Mouse (Mus musculus) olfactory bulb, adult 2 months (tissue): ENCODE data around the gene Shc4. TPM values are rescaled to one million over a fixed set of nuclear protein-coding genes. Genes with fewer than 3 reads are reported as not detected.

ENCODE experiments used
- H3K27ac ChIP-seq: fragments of 200-500 bp; 2 replicates; pipeline ENCODE4 v1.5.1; 2012; ENCODE audit warnings: low read depth, low read length; ENCODE audit not compliant: insufficient read depth
- H3K4me1 ChIP-seq: fragments of 200-500 bp; 2 replicates; pipeline ENCODE4 v1.6.1; 2012; ENCODE audit warnings: low read length; ENCODE audit not compliant: control insufficient read depth, insufficient read depth
- H3K4me3 ChIP-seq: fragments of 200-500 bp; 2 replicates; pipeline ENCODE4 v1.5.1; 2012; ENCODE audit warnings: mild to moderate bottlenecking, low read depth, low read length, moderate library complexity; ENCODE audit not compliant: insufficient read depth
- CTCF ChIP-seq: fragments of 200-500 bp; IDR thresholded peaks from 2 replicates; pipeline ENCODE4 v1.5.1; 2012; ENCODE audit warnings: low read depth, mild to moderate bottlenecking, low read length, moderate library complexity; ENCODE audit not compliant: insufficient read depth
- POLR2A ChIP-seq: fragments of 200-500 bp; IDR thresholded peaks from 2 replicates; pipeline ENCODE4 v1.6.1; 2012; ENCODE audit warnings: mild to moderate bottlenecking, low read depth, low read length, moderate library complexity; ENCODE audit not compliant: insufficient read depth
- WGBS: fragments of 180-500 bp; shearing (Covaris S2); methylation state at CpG from one replicate; pipeline ENCODE4 v1.1.7; 2018; 5-methylcytosine and 5-hydroxymethylcytosine counted together
- polyA plus RNA-seq: library from polyadenylated mRNA; stranded (reverse); fragments of >200 nt; gene quantifications from 2 replicates; pipeline ENCODE4 v1.2.4, GENCODE M21; 2012; ENCODE audit warnings: low replicate concordance; ENCODE audit not compliant: missing spikeins, insufficient read depth, insufficient read length

Gene Shc4
- polyA plus RNA-seq, 1 experiment: not detected

DNA sequence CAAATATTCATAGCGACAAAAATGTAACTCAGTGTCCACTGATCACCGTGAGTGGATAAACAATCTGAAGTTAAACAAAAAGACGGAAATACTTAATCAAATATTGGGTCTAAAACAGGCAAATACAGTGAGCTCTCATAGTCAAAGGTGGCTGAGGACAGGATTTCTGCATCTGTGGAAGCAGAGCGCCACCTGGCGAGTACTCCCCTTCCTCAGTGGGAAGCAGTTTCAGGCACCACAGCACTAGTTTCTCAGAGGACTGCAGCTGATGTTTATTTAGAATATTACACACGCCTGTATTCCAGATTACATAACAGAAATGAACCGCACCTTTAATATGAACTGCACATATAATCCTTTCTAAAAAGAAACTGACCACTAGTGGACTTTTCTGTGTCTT, 119.3 kb downstream of the Shc4 start:
- Histone ChIP-seq H3K4me1 (peaks cover 4% of the 10 kb centered on the region; the same call in 1 of the 2 replicates), H3K27ac (no peak overlapping the region), H3K4me3 (no peak overlapping the region)
- TF ChIP-seq POLR2A (no peak), CTCF (0 out of 2 replicates have a peak, but pooled peaks have one; percentile 16)
- WGBS: 75% methylated on average over 7 of the region's 7 CpGs

DNA sequence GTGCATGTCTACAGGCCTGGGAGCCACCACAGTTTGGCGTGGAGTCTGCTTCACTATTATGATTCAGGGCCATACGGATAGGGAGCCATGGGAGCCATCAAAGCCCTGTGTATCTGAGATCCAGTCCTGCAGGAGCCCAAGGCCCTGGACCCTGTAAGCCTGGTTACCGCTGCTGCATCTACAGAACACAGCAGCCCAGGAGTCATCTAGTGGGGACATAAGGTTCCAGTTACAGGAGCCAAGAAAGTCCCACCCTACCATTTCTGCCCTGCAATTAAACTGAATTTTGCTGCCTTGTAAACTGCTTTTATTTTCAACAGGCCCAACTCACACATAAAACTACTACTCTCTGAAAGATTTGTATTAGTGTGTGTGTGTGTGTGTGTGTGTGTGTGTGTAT, 121.0 kb downstream of the Shc4 start:
- Histone ChIP-seq H3K4me1 (peaks cover 7% of the 10 kb centered on the region), H3K27ac (no peak overlapping the region), H3K4me3 (no peak overlapping the region)
- TF ChIP-seq CTCF (no peak), POLR2A (no peak)
- WGBS: 96% methylated on average over 3 of the region's 3 CpGs

DNA sequence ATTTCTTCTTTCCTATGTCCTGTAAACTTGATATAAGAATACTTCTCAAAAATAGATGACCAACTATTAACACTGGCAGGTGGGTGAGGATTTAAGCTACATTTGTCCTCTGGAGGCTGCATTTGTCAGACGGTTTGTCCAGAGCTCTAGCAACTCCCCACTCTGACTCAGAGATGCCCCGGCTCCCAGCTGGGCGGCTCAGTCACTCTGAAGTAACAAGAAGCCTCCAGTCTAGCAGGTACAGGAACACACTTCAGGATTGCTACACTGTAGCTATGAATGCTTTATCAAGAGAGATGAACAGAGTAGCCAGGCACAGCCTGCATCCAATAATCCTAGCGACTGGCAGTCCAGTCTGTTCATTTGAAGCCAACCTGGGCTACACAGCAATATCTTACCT, 125.0 kb downstream of the Shc4 start:
- no peak overlapping the region for H3K4me3 ChIP-seq
- H3K27ac ChIP-seq: no peak overlapping the region
- WGBS: 70% methylated on average over 4 of the region's 4 CpGs
- peaks cover 2% of the 10 kb centered on the region; the same call in 1 of the 2 replicates for H3K4me1 ChIP-seq
- no peak for TF ChIP-seq POLR2A
- no peak for TF ChIP-seq CTCF

DNA sequence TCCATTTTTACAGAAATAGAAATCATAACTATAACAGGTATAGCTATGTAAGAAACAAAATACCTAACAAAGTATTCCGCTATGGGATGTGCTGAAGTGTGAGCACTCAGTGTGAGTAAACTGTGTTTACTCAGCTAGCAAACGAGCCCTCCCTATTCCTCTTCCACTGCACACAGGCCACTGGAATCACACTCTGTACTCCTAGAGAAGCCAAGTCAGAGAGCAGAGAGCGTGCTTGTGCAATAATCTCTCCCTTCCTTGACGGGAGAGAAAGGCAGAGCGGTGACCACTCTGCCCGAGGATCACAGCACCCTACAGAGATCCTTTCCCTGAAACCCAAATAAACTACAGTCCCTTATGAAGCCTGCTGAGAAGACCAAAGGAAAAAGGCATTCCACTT, 125.7 kb downstream of the Shc4 start:
- 56% methylated on average over 6 of the region's 6 CpGs for WGBS

DNA sequence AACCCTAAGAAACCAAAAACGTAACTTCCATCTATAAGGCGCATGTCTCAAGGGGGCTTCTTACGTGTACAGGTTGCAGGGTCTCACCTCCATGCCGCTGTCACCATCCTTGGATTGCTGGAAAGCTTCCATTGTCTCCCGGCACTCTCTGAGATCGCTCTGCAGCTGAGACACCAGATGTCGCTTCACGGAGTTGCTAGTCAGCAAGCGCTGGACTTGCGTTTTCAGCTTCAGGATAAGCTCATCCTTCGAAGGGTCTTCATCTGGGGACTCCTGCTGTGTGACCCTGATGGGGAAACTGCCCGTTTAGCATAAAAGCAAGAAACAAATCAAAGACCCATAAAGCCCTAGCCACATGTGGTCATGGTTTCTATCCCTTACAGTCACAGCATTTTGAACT, 129.2 kb downstream of the Shc4 start:
- TF ChIP-seq POLR2A: no peak
- TF ChIP-seq CTCF: no peak
- Histone ChIP-seq H3K27ac (no peak overlapping the region), H3K4me3 (no peak overlapping the region), H3K4me1 (peaks cover 2% of the 10 kb centered on the region; the same call in 1 of the 2 replicates)
- whole genome bisulfite sequencing: 90% methylated on average over 12 of the region's 12 CpGs

More for the DNA sequence above, 125.7 kb downstream of the Shc4 start:
- Histone ChIP-seq H3K4me1 (peaks cover 2% of the 10 kb centered on the region; the same call in 1 of the 2 replicates), H3K27ac (no peak overlapping the region), H3K4me3 (no peak overlapping the region)
- no peak for TF ChIP-seq CTCF
- no peak for TF ChIP-seq POLR2A

DNA sequence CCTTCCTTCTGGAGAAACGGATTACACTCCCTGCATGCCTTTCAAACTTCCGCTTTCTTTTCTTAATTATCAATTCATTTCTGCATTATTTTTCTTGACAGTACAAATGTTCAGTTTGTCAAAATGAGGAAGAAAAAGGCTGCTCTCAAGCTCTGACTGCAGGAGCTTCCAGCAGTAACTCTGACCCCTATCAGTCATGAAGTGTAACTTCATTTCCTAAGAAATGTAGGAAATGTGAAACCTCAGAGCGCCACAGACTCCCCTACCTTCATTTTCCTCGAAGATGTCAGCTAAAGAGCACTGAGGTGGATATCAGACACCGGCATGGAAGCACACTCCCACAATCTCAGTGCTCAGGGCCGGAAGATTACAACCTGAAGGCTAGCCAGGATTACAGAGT, 129.9 kb downstream of the Shc4 start:
- TF ChIP-seq POLR2A (no peak), CTCF (no peak)
- H3K27ac ChIP-seq: no peak overlapping the region
- 90% methylated on average over 6 of the region's 6 CpGs for WGBS
- peaks cover 2% of the 10 kb centered on the region; the same call in 1 of the 2 replicates for H3K4me1 ChIP-seq
- no peak overlapping the region for H3K4me3 ChIP-seq

DNA sequence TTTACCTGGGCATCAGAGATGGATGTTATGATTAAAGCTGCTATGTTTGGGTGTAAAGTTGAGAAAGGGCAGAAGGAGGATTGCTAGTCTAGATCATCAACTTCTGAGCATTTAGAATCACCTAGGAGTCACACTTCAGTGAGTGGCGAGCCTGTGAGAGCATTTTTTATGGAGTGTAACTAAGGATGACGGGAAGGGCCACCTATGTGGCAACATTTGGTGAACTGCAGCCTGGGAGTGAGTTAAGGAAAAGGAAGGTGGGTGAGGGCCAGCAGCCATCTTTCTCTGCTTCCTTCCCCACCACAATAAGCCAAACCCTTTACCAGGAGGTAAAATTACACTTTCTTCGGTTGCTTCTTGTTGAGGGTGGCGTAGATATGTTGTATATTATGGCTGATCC, 132.1 kb downstream of the Shc4 start:
- WGBS: 97% methylated on average over 4 of the region's 4 CpGs
- Histone ChIP-seq H3K4me3 (no peak overlapping the region), H3K27ac (no peak overlapping the region), H3K4me1 (no peaks in the 10 kb centered on the region)
- TF ChIP-seq CTCF (no peak), POLR2A (no peak)

DNA sequence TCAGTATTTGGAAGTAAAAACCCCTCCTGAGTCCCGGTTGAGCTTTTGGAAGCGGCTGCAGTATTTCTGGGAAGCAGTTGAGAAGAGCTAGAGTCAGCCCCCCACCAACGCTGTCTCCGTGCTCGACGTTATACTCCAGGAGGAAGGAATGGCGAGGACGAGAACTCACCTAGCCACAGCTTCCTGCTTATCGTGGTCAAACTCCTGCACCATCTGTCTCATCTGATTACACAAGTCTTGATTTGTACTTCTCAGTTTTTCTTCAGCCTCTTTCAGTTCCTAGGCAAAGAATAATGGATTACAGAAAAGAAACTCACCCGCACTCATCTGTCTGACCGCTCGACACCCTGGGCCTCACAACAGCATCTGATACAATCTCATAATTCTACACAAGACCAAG, 134.7 kb downstream of the Shc4 start:
- Histone ChIP-seq H3K4me3 (no peak overlapping the region), H3K27ac (no peak overlapping the region), H3K4me1 (no peaks in the 10 kb centered on the region)
- 94% methylated on average over 12 of the region's 12 CpGs for WGBS
- no peak for TF ChIP-seq POLR2A
- no peak for TF ChIP-seq CTCF

DNA sequence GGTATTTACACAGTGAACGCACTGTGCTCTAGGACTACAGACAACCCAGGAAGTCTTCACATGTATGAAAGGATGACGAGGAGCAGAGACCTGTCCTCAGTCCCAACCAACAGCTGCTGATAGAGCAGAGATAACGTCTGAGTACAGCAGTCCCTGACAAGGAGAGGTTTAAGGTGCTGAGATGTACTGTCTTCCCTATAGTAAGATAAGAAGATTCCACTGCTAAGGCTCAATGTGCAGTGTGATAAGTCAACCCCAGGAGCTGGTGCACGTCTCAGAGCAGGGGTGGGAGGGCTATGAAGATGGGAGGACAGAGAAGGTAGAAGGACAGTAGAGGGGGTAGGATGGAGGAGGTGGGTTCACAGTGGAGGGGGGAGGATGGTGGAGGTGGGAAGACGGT, 142.9 kb downstream of the Shc4 start:
- TF ChIP-seq POLR2A (no peak), CTCF (no peak)
- H3K27ac ChIP-seq: no peak overlapping the region
- no peak overlapping the region for H3K4me3 ChIP-seq
- 95% methylated on average over 5 of the region's 5 CpGs for WGBS
- H3K4me1 ChIP-seq: no peaks in the 10 kb centered on the region

DNA sequence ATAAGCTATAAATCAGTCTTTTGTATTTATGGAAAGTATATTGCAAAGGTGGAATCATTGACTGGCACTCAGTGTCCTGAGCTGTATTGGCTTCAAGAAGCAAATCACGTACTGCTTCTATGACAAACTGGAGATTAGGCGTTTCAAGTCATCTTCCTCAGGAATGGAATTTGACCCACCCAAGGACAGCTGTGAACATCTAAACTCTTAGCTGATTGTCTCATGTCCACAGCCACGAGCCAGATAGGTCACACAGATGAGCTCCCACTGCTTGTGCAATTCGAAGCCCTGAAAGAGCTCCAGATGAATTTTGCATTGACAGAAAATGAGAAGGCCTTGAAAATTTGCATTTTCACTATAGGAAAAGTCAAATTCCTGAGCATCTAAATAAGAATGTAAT, 146.3 kb downstream of the Shc4 start:
- Histone ChIP-seq H3K4me3 (no peak overlapping the region), H3K4me1 (no peaks in the 10 kb centered on the region), H3K27ac (no peak overlapping the region)
- TF ChIP-seq POLR2A (no peak), CTCF (no peak)
- 89% methylated on average over 4 of the region's 4 CpGs for WGBS

Other genes with a start within 250 kb of the Shc4 start
- not detected in 2 replicates for gene Gm9913, start 219.1 kb downstream of the Shc4 start, polyA plus RNA-seq
- not detected in 2 replicates for gene Fbn1, start 216.2 kb downstream of the Shc4 start, polyA plus RNA-seq
- gene Cep152, start 99.0 kb downstream of the Shc4 start, polyA plus RNA-seq: not detected in 2 replicates
- not detected in 2 replicates for gene Eid1, start 51.1 kb downstream of the Shc4 start, polyA plus RNA-seq
- 44.6 TPM in 1 of 2 replicates, not detected in the other for gene Secisbp2l, start 58.7 kb upstream of the Shc4 start, polyA plus RNA-seq
- not detected in 2 replicates for gene Galk2, start 135.0 kb upstream of the Shc4 start, polyA plus RNA-seq
- not detected in 2 replicates for gene Cops2, start 135.0 kb upstream of the Shc4 start, polyA plus RNA-seq